Mouse (Mus musculus): ENCODE data around the gene Cnmd. TPM values are rescaled to one million over a fixed set of nuclear protein-coding genes. Genes with fewer than 3 reads are reported as not detected.

The Cnmd gene
- polyA plus RNA-seq (2012; rRNA removed), result 5.7 and 13.1 TPM in 2 replicates

DNA sequence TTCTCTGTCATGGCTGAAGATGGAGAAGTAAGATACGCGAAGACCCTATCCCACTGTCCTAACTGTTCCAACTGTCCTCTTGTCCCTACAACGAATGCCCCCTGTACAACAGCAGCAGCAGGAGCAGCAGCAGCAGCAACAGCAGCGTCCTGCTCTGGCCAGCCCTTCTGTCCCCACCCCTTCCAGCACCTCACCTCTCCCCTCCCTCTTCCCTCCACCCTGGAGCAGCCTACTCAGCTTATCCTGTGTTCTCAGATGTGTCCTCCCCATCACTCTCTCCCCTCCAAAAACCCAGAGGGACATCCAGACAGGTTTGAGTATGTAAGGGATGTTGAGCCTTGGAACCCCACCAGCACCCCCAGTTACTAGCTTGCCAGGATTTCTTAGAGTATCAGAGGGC lies at the start of gene Cnmd:
Gene Cnmd (minus strand): TSS at position 170 of the 400 bp plus-strand sequence.

Other genes with a start within 250 kb of the Cnmd start
- gene Kbtbd7, start 235.7 kb downstream of the Cnmd start, polyA plus RNA-seq (2012; rRNA removed), result 8.4 and 11.1 TPM in 2 replicates
- gene Kbtbd6, start 210.3 kb downstream of the Cnmd start, polyA plus RNA-seq (2012; rRNA removed), result 3.8 and 3.9 TPM in 2 replicates
- gene Elf1, start 181.0 kb downstream of the Cnmd start, polyA plus RNA-seq (2012; rRNA removed), result 6.1 and 8.5 TPM in 2 replicates
- 29.7 and 53.5 TPM in 2 replicates for gene Wbp4, start 180.7 kb downstream of the Cnmd start, polyA plus RNA-seq (2012; rRNA removed)
- 97.9 and 121 TPM in 2 replicates for gene Sugt1, start 74.5 kb downstream of the Cnmd start, polyA plus RNA-seq (2012; rRNA removed)
- gene Pcdh8, start 109.1 kb upstream of the Cnmd start, polyA plus RNA-seq (2012; rRNA removed), result 20.5 and 36.9 TPM in 2 replicates

Measured in central nervous system, embryonic 11.5 days (tissue).